Mouse (Mus musculus) CD8-positive naive resting alpha-beta T cell, adult 57 days (primary cell): ENCODE data around the gene Ooep. TPM values are rescaled to one million over a fixed set of nuclear protein-coding genes. Genes with fewer than 3 reads are reported as not detected.

ENCODE experiments used
- total RNA-seq: library from RNA; stranded (reverse); gene quantifications from one replicate; pipeline ENCODE4 v1.2.4, GENCODE M21; 2023

Ooep gene
- not detected for total RNA-seq

DNA sequence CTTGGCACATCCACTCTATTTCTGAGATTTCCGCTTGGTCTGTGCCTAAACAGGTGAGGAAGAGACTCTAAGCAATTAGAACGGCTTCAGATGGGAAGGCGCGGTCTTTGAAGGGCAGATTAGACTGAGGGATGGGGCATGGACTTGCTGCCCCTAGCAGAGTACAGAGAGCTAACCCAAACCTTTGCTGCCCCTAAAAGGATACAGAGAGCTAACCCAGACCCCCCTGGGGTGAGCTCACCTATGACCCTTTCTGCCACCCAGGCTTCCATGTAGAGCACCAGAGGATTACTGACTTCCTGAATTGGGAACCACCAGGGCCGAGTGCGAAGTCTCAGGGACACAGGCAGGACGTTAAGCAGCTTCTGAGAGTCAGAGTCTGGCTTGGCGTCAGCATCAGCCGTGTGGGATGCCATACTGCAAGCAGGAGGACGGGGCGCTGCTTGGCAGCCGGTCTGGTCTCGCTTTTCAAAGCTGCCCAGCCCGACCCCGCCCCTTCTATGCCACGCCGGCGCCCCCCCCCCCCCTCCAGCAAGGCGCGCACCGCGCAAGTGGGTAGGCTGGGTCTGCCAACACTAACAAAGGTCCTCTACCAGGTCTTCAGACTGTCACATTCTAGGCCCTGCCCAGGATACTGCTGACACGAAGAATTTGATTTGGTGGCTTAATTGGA, at the start of gene Ooep:
Gene Ooep, minus strand, starts transcription at position 613 of the 673 bp plus-strand sequence.

DNA sequence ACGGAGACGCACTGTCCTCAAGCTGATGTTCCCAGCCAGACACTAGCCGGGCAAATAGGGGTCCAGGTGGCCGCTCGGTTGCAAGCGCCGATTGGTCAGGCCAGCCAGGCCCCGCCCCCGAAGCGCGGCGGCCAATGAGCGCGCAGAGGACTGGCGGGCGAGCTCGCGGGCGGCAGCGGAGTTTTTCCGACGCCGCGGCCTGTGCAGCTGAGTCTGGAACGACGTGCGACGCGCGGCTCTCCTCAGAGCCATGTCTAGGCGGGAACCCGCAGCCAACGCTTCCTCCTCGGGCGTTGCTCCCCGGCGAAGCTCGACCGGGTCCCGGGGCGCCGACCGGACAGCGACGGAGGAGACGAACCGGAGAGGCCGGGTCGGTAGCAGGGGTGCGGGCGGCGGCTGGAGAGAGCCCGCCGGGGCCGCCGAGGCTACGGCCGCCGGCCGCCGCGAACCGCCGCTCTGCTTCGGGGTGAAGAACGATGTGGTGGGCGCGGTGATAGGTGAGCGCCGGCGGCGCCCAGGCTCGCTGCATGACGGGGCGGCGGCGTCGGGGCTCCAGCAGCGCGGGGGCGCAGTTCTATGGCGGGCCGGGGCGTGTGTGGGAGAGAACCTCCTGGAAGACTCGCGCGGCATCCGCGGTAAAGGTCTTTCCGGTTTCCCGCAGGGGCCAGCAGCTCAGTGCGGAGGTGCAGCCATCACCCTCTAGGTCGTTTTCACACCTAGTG, 17.3 kb upstream of the Ooep start, which contains the start of gene Ddx43:
Gene Ddx43, plus strand, starts transcription at position 148 of the 722 bp plus-strand sequence.

DNA sequence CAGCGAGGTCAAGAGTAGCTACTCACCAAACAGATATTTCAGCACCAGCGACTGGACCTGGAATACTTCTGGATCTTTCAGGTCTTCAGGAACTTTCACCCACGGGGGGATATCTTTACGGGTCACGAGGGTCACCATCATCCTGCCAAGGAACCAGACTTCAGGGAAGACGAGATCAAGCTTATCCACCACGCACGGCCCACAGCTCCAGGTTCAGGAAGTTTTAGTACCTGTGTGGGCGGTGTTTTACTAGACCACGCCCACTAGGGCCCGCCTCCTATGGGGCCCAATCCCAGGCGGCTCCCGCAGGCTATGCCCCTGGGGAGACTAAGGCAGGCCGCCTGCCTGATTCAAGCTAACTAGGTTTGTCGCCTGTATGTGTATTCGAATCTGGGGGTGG, 10.6 kb downstream of the Ooep start, which contains the start of gene Dppa5a:
Gene Dppa5a, minus strand, starts transcription at position 219 of the 400 bp plus-strand sequence.

DNA sequence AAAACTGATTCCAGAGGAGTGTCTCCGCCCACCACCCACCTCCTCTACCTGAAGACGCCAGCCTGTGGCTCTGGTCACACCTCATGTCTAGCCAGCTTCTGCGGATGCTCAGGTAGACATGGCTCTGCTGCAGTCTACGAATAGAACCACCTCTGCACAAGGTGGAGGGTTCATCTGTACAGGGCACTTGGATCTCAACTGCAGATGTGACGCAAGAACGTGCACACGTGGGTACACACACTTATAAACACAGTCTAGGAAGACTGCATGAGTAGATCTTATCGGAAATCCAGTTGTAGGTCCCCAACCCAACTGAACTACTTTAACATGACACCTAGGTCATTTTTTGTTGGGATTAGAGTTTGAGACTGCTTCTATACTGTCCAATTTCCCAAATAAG, 22.9 kb downstream of the Ooep start, which contains the start of gene Gsta2:
Gene Gsta2, minus strand, starts transcription at position 178 of the 400 bp plus-strand sequence.

DNA sequence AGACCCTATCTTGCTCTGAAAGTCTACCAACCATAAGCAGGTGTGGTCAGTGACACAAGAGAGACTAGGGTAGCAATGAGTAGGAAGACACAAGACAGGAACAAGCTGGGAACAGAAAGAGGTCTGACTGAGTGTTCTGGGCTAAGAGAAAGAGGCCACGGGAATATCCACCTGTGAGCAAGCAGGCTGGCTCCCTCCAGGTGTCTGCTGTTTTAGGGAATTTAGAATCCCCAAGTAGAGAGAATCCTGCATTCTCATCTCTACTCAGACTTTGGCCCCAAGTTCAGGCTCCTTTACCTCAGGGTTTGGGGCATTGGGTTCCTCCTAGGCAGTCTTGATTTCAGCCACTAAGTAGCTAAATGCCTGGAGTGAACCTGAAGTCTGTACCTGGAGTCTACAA, 51.2 kb downstream of the Ooep start, which contains the start of gene Omt2b:
Gene Omt2b, plus strand, starts transcription at position 301 of the 400 bp plus-strand sequence.

Other genes with a start within 250 kb of the Ooep start
- 0.73 TPM for gene Gsta4, start 196.0 kb downstream of the Ooep start, total RNA-seq
- gene Gsta1, start 148.1 kb downstream of the Ooep start, total RNA-seq: not detected
- gene Gm3776, start 121.6 kb downstream of the Ooep start, total RNA-seq: not detected
- not detected for gene Gm10639, start 88.8 kb downstream of the Ooep start, total RNA-seq
- not detected for gene Omt2a, start 63.9 kb downstream of the Ooep start, total RNA-seq
- not detected for gene Omt2b, start 51.1 kb downstream of the Ooep start, total RNA-seq
- not detected for gene Gsta2, start 22.9 kb downstream of the Ooep start, total RNA-seq
- not detected for gene Dppa5a, start 10.5 kb downstream of the Ooep start, total RNA-seq
- 1.4 TPM for gene Ddx43, start 17.1 kb upstream of the Ooep start, total RNA-seq
- 3.1 TPM for gene Cgas, start 64.5 kb upstream of the Ooep start, total RNA-seq
- gene Mto1, start 69.5 kb upstream of the Ooep start, total RNA-seq: 28.4 TPM
- not detected for gene Gm17324, start 70.1 kb upstream of the Ooep start, total RNA-seq
- gene Eef1a1, start 110.4 kb upstream of the Ooep start, total RNA-seq: 12,055 TPM
- 5.5 TPM for gene Slc17a5, start 209.3 kb upstream of the Ooep start, total RNA-seq
- not detected for gene Cd109, start 236.8 kb upstream of the Ooep start, total RNA-seq